Mouse (Mus musculus) heart, postnatal 0 days (tissue): ENCODE measurements around the gene Eprs.

ENCODE experiments used
- CTCF ChIP-seq: IDR thresholded peaks from 2 replicates; pipeline ENCODE4 v1.5.1; 2016; ENCODE audit warnings: antibody characterized with exemption, control low read depth, low read depth
- EP300 ChIP-seq: IDR thresholded peaks from 2 replicates; pipeline ENCODE4 v1.6.1; 2016; ENCODE audit warnings: antibody characterized with exemption, low read depth

DNA sequence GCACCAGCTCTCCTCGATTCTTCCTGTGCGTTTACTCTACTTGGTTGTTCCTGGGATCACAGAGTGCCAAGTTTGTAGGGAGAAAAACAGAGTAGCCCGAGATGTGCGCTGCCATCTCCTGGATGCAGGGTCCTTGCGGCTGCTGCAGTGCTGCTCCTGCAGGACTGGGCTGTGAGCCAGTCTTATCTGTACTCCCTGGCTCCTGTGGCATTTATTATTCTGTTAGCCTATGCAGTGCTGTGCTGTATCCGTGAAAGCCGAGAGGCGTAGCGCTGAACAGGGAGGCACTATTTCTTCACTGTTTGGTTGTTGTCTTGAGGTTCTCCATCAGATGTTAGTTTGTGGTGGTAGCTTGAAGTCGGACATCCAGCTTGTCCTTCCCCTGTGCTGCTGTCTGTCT is 43.1 kb downstream of the Eprs start:
- TF ChIP-seq CTCF (no peak), EP300 (no peak)
